Mouse (Mus musculus): ENCODE measurements around the gene Afap1. TPM values are rescaled to one million over a fixed set of nuclear protein-coding genes. Genes with fewer than 3 reads are reported as not detected.

The Afap1 gene
- polyA plus RNA-seq, 1 experiment = 19.8 TPM

DNA sequence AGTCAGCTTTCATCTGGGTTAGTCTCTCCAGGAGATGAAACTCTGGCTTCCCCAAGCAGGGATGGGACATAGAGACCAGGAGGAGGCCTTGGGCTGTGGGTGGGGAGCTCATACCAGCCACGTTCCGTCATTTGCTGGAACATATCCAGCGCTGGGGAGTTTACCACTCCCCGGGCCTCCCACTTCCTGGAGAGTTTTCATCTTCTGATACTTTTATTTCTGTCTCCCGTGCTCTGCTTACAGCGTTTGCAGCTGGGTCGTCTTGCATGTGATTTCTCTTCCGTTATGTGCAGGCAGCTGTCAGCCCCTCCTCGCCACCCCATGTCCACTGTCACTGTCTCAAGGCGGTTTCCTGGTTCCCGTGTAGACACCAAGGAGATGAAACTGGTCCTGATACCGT is 80.7 kb downstream of the Afap1 start:
- no peak for DNase-seq (ENCODE audit: low read depth)

DNA sequence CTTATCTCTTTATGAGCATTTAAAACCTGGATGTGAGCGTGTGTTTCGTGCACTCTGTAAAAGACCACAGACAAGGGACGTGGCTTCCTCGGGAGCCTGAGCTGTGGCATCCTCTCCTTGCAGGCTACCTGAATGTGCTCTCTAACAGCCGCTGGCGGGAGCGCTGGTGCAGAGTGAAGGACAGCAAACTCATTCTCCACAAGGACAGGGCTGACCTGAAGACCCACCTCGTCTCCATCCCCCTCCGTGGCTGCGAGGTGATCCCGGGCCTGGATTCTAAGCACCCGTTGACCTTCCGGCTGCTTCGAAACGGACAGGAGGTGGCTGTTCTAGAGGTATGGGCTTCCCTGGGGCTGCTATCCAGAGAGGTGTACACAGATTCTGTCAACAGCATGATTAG is 81.1 kb downstream of the Afap1 start:
- DNase-seq (ENCODE audit: low read depth) = no peak

DNA sequence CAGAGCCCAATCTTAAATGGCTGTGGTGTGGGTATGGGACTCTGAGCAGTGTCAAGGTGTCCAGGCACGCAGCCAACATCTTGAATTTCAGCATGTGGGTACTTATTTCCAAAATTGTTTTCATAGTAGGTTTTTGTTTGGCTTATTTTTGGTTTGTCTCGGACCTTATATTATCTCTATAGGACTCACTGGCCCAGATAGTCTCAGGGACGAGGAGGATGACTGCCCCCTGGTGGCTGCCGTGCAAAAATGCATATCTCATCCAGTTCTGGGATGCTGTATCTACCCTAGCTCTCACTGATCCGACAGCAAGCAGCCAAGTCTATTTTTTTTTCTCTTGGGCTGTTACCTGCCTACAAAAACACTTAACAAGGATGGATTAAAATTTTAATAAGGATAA is 82.6 kb downstream of the Afap1 start:
- no peak for DNase-seq (ENCODE audit: low read depth)

DNA sequence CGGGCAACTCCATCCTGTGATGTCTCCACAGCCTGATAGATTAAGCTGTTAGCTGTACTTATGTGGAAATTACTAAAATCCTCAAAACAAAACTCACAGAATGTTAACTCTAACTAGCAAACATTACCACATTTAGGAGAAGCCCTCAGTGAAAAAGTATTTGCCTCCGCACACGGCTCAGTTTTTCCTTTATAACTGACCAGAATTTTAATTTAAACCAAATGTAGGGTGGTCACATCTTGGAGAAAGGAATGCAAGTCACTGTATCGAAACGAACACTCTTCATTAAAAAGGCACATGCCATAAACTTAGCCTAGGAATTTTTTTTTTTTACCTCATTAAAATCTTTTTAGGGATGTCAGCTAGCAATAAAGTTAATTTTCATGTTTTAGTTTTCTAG is 87.4 kb downstream of the Afap1 start:
- DNase-seq (ENCODE audit: low read depth) = no peak

DNA sequence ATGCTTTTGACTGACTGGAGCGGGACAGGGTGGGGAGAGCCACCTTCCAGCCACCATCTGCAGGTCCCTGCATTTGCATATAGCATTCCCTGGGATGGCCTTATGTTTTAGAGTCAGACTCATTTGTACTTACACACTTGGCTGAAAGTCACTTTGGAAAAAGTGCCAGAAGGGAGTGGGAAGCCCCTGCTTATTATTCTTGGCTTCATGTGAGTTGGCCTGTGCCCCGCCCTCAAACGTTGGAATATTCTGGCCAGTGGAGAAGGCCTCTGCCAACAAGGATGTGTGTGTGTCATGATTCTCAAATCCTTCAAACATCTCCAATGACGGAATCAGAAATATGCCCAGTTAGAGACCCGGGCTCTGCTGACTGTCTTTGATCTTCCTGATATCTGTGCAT is 88.2 kb downstream of the Afap1 start:
- no peak for DNase-seq (ENCODE audit: low read depth)

DNA sequence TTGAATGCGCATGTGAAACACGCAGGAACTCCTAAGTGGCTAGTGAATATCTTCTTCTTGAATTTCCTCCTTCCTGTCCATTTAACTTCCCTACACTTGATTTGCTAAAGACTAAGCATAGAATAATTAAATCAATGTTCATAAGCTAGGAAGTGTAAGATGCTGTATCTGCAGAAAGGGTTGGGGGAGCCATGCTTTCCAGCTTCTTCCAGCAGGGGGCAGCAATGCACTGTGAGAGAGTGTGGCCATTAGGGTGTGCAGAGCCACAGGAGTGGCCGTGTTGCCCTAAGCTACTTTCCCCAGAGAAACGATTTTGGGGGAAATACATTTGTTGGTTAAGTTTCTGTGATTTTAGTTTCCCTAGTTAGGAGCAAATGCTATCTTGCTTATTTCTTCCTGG is 88.9 kb downstream of the Afap1 start:
- DNase-seq (ENCODE audit: low read depth) = no peak

DNA sequence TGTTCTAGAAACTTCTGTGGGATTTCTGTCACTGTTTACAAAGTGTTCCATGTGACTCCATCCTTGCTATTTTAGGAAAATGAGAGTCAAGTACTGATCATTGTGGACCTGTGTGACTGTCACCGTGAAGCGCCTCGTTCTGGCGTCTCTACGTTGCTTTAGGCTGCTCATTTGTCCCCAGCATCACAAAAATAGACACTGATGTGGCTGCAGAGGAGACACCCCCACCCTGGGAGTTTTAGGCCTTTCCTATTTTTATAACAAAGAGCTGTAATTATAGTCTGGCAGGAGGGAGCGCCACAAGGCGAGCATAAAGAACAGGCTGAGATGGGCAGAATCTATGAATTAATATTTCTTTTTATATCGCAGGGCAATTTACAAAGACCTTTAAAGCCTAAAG is 92.5 kb downstream of the Afap1 start:
- DNase-seq (ENCODE audit: low read depth) = no peak

DNA sequence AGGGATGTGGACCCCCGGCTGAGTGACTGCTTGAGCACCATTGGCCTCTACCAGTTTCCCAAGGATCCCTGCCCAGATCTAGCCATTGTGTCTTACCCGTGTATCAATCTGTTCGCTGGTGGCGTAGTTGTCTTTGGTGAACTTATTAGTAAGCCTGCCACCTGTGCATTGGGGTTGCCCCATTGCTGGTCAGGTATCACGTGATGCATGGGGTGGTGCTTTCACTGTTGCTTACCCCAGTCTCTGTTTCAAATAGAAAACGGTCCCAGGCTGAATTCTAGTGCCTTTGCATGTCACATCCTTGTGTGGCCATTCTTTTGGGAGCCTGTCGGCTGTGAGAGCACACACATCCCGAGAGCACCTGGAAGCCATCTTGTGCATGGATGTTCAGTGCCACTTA is 95.0 kb downstream of the Afap1 start:
- no peak for DNase-seq (ENCODE audit: low read depth)

DNA sequence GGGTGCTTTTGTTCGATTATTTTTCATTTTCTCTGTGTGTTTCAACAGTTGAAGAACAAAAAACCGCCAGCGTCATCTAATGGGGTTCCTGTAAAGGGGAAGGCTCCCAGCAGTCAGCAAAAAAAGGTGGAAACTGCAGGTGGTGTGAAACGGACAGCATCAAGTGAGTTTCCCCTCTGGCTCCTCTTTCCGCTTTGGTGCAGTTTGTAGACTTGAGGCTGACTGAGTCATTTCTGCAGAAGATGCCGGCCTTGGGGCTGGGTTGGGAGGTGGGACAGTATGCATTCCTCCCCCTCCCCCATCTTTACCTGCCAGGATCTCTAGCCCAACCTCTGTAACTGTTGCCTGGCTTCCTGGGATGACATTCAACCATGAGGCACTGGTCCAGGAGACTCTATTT is 96.4 kb downstream of the Afap1 start:
- no peak for DNase-seq (ENCODE audit: low read depth)

DNA sequence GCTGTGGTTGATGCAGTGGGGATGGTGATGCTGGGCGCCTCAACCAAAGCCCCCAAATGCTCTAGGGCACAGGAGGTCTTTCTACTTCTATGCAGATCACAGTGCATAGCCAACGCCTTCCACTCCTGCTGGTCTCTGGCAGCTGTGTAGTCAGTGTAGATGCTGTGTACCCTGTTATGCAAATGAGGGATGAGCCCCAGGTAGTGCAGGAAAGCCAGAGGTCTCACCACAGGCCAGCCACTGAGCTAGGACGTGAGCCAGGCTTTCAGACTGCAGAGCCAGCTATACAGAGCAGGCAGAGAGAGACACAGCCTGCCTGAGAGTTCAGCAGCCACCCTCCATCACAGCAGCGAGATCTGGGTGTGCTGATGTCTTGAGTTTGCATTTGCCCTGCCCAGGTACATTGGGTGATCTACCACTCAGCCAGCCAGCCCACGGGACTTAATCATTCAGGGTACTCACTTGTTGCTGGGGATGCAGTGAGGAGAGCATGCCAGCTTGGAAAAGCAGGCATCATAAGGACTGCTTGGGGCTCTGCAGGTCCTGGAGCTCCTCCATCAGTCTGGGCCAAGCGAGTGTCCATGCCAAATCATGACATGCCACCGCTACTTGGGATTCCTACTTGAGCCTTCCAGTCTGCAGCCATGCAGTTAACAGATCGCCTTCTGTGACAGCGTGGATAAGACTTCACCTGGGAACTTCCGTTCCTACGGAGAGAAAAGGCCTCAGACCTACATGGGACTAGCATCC is 97.0 kb downstream of the Afap1 start:
- no peak for DNase-seq (ENCODE audit: low read depth)

DNA sequence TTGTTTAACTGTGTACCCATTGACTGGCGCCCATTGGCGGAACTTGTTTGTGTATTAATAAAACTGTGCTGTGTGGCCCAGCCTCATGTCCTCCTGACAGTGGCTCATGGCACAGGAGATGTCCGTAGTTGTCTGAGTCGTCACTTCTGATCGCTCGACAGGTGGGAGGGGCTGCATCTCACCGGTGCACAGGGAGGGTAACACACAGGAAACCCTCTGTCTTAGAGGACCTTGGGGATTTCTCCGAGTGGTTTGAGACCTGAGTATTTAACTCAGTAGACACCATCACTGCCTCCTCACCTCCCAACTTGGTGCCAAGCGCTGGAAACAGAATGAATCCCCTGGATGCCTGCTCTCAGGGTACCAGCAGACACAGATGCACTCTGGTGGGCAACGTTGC is 110.7 kb downstream of the Afap1 start:
- no peak for DNase-seq (ENCODE audit: low read depth)

DNA sequence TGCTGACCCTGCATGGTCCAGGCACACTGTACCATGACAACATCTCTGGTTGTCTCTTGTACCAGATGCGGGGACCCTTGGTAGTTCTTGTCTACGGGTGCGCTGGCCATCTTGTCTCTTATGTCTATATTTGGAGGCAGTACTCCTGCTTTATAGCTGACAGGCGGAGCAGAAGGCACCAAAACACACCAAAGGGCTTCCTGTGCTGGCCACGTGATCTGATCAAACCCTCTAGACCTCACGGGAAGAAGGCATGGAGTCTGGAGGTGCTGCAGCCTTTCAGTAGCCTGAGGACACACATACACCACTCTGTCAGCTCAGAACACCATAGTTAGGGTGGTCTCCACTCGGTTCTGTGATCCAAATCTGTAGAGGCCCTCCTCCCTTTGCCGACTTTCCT is 113.0 kb downstream of the Afap1 start:
- no peak for DNase-seq (ENCODE audit: low read depth)

DNA sequence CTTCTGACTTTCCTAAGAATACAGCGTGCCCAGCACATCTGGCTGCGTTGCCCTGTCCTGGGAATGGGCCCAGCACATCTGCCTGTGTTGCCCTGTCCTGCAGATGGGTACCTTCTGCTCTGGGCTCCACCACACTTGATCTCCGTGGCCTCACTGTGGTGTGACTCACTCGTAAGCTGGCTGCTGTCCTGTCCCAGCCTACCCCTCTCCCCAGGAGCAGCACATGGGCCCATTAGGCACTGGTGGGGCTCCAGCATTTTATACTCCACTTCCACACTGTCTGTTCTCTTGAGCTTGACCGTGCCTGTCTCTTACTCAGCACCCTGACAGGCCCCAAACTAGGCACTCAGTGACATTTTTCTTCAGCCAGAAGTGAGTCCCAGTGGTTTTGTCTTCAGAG is 113.5 kb downstream of the Afap1 start:
- DNase-seq (ENCODE audit: low read depth) = no peak

DNA sequence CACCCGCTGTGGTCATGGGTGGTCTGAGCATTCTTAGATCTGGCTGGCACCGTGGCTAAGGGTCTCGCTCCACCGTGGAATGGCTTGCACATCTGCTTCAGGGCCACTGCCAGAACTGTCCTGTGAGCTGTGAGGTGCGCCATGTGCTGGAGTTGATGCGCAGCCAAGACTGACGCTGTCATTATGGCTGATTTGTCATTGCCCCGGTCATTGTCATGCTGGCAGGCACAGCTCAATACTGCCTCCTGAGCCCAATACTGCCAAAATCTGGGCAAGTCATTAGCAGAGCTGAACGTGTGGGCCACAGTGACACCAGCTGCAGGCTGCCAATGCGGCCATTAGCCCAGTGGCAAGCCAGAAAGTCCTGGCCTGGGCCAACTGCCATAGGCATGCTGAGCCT is 114.5 kb downstream of the Afap1 start:
- DNase-seq (ENCODE audit: low read depth) = no peak

DNA sequence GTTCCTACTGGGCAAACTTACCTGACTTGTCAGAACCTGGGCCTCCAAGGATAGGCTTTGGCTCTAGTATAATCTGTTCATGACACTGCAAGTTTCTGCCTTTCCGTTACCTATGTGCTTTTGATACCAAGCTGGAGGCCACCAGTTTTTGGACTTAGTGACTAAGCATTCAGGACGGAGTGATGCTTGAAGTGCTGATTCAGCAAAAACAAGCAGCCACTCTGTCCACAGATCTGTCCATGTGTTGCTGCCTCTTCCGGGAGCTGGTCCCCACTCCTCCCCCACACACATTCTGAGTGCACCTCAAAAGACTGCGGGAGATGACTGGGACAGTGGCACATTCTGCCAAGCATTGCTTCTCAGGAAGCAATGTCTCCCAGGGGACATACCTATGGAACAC is 116.3 kb downstream of the Afap1 start:
- DNase-seq (ENCODE audit: low read depth) = no peak

DNA sequence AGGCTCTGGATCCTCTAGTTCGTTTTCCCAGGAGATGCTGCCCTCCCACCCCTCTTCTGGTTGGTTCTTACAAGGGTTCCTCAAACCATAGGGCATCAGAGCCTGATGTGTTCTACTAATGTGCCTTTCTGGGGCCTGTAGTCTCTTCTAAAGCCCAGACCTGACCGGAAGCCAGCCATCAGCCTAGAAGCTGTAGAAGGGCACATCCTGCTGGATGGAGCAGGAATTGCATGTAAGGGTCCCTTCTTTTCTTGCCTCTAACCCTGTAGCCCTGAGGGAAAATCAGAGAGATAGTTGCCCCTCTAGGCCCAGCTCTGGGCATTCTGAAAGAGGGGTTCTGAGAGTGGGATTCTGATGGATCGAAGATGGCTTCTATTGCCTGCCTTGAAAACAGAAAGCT is 125.2 kb downstream of the Afap1 start:
- no peak for DNase-seq (ENCODE audit: low read depth)

DNA sequence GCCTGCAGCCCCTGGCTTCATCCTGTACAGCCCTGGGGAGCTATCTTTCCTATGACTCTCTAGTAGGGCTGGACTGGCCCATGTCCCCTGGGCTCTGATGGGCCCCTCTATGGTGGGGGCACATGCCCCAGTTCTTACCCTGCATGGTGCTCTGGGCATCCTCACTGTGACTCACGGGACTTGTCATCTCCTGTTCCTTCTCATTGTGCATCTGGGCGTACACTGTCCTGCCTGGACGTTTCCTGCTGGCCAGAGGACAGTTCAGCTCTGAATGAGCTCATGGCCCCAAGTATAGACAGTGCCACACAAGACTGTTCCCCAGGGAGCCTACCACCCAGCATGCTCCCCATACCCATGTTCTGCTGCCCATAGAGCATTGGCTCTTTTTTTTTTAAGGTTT is 128.0 kb downstream of the Afap1 start:
- no peak for DNase-seq (ENCODE audit: low read depth)

DNA sequence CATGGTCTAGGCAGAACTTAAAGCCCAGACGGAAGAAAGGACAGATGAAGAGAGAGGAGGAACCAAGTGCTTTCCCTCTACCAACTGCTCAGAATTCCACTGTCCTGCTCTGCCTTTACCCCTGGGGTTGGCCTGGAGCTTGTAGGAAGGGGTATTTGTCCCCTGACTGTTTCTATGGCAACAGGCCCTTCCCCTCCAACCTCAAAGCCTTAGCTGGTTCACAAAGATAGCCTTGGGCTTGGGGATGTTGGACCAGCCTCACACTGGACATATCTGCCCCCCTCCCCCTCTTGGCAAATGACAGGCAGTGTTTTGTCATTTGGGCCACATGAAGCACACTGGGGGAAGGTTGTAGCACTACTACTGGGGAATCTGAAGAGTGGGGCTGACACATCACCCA is 129.2 kb downstream of the Afap1 start:
- DNase-seq (ENCODE audit: low read depth) = no peak

DNA sequence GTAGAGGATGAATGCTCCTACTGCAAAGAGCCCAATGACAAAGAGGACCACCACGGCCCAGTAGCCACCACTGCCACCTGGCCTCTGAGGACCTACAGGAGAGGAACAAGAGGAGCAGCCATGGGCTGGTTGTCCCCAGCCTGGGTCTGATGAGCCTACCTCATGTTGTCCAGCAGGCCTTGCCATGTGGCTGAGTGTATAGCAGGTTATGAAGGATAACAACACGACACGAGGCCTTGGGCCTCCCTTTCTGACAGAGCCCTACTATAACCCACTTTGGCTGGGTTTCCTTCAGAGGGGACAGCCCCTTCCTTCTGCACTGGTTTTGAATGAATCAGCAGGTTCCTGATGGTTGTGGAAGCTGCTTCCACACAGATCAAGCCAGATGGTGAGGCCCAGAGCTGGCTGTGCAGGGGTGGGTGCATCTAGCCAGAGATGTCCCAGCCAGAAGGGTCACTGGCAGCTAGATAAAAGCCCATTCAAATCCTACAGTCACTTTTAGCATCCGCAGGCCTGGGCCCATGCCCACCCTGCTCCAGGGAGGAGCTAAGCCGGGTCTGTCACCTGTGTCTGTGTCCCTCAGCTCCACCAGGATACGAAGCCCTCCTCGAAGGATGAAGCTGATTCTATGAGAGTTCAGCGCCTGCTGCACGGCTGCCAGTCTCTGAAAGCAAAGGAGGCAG is 131.0 kb downstream of the Afap1 start:
- DNase-seq (ENCODE audit: low read depth) = no peak

DNA sequence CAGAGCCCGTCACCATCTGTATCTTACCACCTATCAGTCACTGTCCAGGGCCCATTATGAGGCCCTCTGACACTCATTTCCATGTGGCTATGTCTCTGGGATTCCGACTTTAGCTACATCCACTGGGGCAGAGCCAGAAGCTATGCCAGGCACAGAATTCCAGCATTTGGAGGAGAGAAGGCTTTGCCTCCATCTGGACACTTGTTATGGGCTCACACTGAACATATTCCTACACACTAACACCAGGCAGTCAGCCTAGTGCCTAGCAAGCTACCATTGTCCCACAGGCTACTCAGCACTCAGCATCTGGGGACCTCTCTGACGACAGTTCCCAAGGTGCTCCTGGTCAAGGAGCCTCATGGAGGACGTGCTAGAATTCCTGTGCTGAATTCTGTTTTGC is 132.0 kb downstream of the Afap1 start:
- no peak for DNase-seq (ENCODE audit: low read depth)

DNA sequence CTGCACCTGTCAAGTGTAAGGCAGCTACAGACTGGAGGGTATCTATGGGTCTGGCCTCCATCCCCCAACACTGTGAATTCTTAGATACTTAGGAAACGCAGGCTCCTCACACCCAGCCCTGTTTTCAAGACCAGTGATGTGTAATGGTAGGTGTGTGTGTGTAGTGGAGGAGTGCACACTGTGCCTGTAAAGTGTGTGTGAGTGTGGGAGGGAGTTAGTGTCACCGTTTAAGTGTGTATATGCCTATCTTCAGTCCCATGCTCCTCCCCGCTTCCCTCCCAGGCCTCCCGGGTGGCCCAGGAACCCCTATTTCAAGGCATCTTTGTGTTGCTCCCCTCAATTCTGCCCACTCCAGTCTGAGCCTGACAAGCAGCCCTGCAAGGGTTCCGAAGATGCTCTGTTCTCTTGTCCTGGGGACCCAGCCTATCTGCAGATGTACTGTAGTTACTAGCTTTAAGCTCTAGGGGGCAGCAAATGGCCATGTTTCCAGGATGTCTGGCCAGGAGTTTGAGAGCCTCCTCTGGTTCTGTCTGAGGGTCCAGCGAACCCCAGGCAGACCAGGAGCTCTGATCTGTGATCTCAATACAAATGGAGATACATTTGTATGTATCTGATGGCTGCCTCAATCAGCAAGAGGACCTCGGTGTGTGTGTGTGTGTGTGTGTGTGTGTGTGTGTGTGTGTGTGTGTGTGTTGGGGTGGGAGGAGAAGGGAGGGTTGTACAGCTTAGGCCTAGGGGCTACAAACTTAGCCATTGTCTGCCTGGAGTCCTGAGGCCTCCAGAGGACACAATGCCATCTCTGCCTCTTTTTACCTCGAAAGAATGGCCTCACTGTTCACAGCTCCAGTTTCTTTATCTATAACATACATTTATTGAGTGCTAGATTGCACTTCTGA is 140.7 kb downstream of the Afap1 start:
- no peak for DNase-seq (ENCODE audit: low read depth)

DNA sequence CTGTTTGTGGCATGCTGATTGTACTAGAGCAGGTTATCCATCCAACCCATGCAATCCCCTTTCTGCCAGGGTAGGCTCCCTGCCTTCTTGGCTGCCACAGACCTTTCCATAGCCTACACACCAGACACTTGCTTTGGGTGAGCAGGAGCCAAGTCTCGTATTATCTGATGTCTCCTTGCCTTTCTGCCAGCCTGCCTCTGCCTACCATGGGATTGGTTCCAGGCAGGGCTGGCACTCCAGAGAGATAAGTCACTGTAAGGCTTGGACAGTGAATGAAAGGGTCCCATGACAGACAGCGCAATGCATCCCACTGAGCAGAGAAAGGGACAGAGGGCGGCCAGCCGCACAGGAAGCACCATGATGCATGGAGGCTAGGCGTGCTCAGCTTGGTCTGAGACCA is 146.5 kb downstream of the Afap1 start:
- no peak for DNase-seq (ENCODE audit: low read depth)

Measured in gonadal fat pad, adult 2 months (tissue).